Mouse (Mus musculus): ENCODE results near the gene Bmp10.
"Not testable (repeated sequence)": the region's sequence is repeated elsewhere in the genome, so short reads cannot be mapped to it uniquely, and the experiment has no call there.

Gene Bmp10

GRCm38 (mm10) chr6:87451016-87451415 is 22.2 kb downstream of the Bmp10 start:
- DNase-seq: peak; percentile 50

- no peak for DNase-seq
These were observed 23.0 kb downstream of the Bmp10 start for GRCm38 (mm10) chr6:87451771-87452170.

GRCm38 (mm10) chr6:87455507-87455906 is 26.7 kb downstream of the Bmp10 start:
- no peak for DNase-seq

- peak; percentile 75 for DNase-seq
These were observed 37.4 kb downstream of the Bmp10 start for GRCm38 (mm10) chr6:87466221-87466620.

GRCm38 (mm10) chr6:87467373-87467772 is 38.6 kb downstream of the Bmp10 start:
- DNase-seq: no peak

GRCm38 (mm10) chr6:87468372-87468771 is 39.6 kb downstream of the Bmp10 start:
- no peak for DNase-seq

- not testable (repeated sequence) for DNase-seq
These were observed 41.3 kb downstream of the Bmp10 start for GRCm38 (mm10) chr6:87470098-87470497.

GRCm38 (mm10) chr6:87475223-87475622 is 46.4 kb downstream of the Bmp10 start:
- no peak for DNase-seq

GRCm38 (mm10) chr6:87478847-87479246 is 50.1 kb downstream of the Bmp10 start:
- DNase-seq: no peak

- DNase-seq: no peak
These were observed 50.7 kb downstream of the Bmp10 start for GRCm38 (mm10) chr6:87479291-87479999.

- DNase-seq: no peak
These were observed 54.6 kb downstream of the Bmp10 start for GRCm38 (mm10) chr6:87483224-87483899.

- DNase-seq: no peak
These were observed 55.1 kb downstream of the Bmp10 start for GRCm38 (mm10) chr6:87483900-87484289.

- no peak for DNase-seq
These were observed 56.0 kb downstream of the Bmp10 start for GRCm38 (mm10) chr6:87484806-87485205.
